Mouse (Mus musculus): ENCODE data around the gene Gm49325.

DNA sequence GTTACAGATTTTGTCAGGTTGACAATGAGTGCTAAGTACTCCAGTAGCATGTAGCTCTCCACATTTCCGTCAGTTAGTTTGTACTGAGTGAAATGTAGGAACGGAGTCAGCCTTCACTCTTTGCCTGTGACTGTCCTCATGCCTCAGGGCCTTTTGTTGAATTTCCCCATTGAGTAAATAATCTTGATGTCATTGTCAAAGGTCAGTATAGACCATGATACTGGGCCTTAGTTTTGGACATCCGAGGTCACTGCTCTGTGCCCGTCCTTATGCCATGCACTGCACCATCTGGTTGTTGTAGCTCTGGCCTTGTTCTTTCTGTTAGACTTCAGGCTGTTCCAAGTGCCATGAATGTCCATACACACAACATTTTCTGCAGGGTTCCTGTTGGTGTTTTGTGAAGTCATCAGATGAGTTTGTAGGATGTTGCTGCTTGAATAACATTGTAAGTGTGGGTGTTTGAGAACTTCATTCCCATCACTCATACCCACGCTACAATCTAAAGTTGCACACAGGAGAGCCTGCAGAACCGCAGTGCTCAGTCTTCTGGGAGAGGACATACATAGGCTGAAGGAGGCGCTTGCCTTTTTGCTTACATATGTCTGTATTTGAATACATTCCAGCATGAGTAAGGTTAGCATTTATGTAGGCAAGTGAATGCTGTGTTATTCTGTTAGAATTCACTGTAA lies 30.4 kb downstream of the Gm49325 start:
- no peak for TF ChIP-seq CTCF (IDR thresholded peaks at IDR 0.05; ENCODE audit: borderline replicate concordance, insufficient read depth, low read length)
- TF ChIP-seq POLR2A (IDR thresholded peaks at IDR 0.05; ENCODE audit: low read depth, low read length) = no peak
